Mouse (Mus musculus): ENCODE data around the gene Rps6kb2.

Rps6kb2 gene

GRCm38 (mm10) chr19:4114551-4114950, 48.6 kb downstream of the Rps6kb2 start:
- DNase-seq: no peak

GRCm38 (mm10) chr19:4113806-4114230, 49.3 kb downstream of the Rps6kb2 start:
- no peak for DNase-seq

- DNase-seq: no peak
Measured at GRCm38 (mm10) chr19:4113186-4113805, 49.9 kb downstream of the Rps6kb2 start.

- no peak for DNase-seq
Measured at GRCm38 (mm10) chr19:4112063-4112960, 50.8 kb downstream of the Rps6kb2 start.

- DNase-seq: no peak
Measured at GRCm38 (mm10) chr19:4108535-4108934, 54.6 kb downstream of the Rps6kb2 start.

DNA sequence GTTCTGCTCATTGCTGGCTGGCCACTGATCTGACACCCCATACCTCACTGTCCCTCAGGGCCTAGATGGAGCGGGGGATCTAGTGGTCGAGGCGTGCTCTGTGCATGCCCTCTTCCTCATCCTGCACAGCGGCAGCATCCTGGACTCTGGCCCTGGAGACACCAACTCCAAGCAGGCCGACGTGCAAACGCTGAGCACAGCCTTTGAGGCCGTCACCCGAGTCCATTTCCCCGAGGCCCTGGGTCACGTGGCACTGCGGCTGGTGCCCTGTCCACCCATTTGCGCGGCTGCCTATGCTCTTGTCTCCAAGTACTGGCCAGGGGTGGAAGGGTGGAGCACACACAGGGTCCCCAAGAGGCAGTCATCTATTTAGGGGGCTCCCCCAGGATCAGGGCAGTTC, 56.5 kb downstream of the Rps6kb2 start:
- no peak for DNase-seq

- DNase-seq: no peak
Measured at GRCm38 (mm10) chr19:4104675-4105194, 58.4 kb downstream of the Rps6kb2 start.

Data from retina, postnatal 1 day (tissue).